Mouse (Mus musculus) midbrain, embryonic 15.5 days (tissue): ENCODE measurements at regions not wholly inside any gene's neighbourhood (a gene's known extent, or its start where the extent isn't known, plus 50 kb on each side); places are given as distances from the start of the nearest gene placed in this dataset.
"Not testable (repeated sequence)": the region's sequence is repeated elsewhere in the genome, so short reads cannot be mapped to it uniquely, and the experiment has no call there.

ENCODE experiments used
- ATAC-seq: fragments of 200-750 bp; cut with Nextera tagmentation; replicated peaks from 2 replicates; pipeline ENCODE4 v1.8.0; 2017; ENCODE audit warnings: moderate TSS enrichment
- H3K27ac ChIP-seq: fragments of 300-500 bp; sonication (generic); 2 replicates; pipeline ENCODE4 v1.5.1; 2015; ENCODE audit warnings: mild to moderate bottlenecking, inconsistent platforms
- H3K27me3 ChIP-seq: fragments of 300-500 bp; sonication (generic); replicated peaks from 2 replicates; pipeline ENCODE4 v1.6.1; 2015; ENCODE audit warnings: inconsistent platforms
- H3K36me3 ChIP-seq: fragments of 300-500 bp; sonication (generic); replicated peaks from 2 replicates; pipeline ENCODE4 v1.6.1; 2015; ENCODE audit warnings: inconsistent platforms
- H3K4me1 ChIP-seq: fragments of 300-500 bp; sonication (generic); 2 replicates; pipeline ENCODE4 v1.6.1; 2015; ENCODE audit warnings: inconsistent platforms
- H3K4me2 ChIP-seq: fragments of 300-500 bp; sonication (generic); 2 replicates; pipeline ENCODE4 v1.6.1; 2015; ENCODE audit warnings: inconsistent platforms, mild to moderate bottlenecking, moderate library complexity
- H3K4me3 ChIP-seq: fragments of 300-500 bp; sonication (generic); 2 replicates; pipeline ENCODE4 v1.5.1; 2015; ENCODE audit warnings: mild to moderate bottlenecking, inconsistent platforms
- H3K9ac ChIP-seq: fragments of 300-500 bp; sonication (generic); 2 replicates; pipeline ENCODE4 v1.6.1; 2015; ENCODE audit warnings: mild to moderate bottlenecking, inconsistent platforms
- H3K9me3 ChIP-seq: fragments of 300-500 bp; sonication (generic); 2 replicates; pipeline ENCODE4 v1.6.1; 2016; ENCODE audit warnings: inconsistent platforms
- WGBS: fragments of 180-500 bp; shearing (Covaris S2); methylation state at CpG from one replicate; pipeline ENCODE4 v1.1.7; 2015; ENCODE audit warnings: mixed read lengths; 5-methylcytosine and 5-hydroxymethylcytosine counted together

GRCm38 (mm10) chr10:69100742-69101141 is 50.5 kb upstream of the Rhobtb1 start:
- H3K4me1 ChIP-seq, H3K9me3 ChIP-seq, H3K36me3 ChIP-seq, H3K27me3 ChIP-seq, ATAC-seq, H3K27ac ChIP-seq, H3K4me2 ChIP-seq, H3K4me3 ChIP-seq, H3K9ac ChIP-seq: not testable (repeated sequence)
- WGBS: 80% methylated on average over 16 of the region's 16 CpGs
